Mouse (Mus musculus) embryo, embryonic 11.5 days (tissue): ENCODE results near the gene Sult1a1.
"Not testable (repeated sequence)": the region's sequence is repeated elsewhere in the genome, so short reads cannot be mapped to it uniquely, and the experiment has no call there.

Experiments
- DNase-seq: peaks from one replicate; pipeline ENCODE4 v3.0.0-alpha.2; 2012; ENCODE audit warnings: low read depth, low spot score

The Sult1a1 gene

DNA sequence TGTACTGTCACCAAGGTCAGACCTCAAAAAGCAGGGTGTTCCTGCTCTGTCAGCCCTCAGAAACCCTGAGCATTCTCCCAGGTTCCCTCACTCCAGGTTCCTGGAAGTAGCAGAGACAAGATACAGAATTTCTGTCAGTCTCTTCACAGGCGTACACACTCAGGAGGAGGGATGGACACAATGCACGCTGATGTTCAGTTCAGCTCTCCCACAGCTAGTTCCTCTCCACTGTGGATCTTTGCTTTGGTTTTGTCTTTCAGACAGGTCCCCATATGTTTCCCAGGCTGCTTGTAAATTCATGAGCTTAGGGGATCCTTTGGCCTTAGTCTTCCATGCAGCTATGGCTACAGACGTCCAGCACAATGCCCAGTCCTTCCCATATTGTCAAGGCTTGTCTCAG, 20.7 kb upstream of the Sult1a1 start:
- no peak for DNase-seq

DNA sequence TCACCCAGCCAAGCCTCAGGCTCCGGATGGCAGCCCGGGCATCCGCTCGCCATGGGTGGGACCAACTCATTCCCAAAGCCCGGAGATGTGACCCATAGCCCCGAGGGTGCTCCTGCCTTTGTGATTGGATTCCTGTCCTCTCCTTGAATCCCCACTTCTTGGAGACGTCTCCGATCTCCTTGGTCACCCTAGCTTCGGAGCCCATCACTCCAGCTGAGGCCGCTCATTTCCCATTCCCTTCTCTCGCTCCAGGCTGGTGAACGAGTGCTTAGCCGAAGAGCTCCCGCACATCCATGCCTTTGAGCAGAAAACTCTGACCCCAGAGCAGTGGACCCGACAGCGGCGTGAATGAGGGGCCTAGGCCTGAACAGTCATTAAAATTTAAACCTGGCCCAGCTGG, 20.1 kb upstream of the Sult1a1 start:
- DNase-seq: no peak

DNA sequence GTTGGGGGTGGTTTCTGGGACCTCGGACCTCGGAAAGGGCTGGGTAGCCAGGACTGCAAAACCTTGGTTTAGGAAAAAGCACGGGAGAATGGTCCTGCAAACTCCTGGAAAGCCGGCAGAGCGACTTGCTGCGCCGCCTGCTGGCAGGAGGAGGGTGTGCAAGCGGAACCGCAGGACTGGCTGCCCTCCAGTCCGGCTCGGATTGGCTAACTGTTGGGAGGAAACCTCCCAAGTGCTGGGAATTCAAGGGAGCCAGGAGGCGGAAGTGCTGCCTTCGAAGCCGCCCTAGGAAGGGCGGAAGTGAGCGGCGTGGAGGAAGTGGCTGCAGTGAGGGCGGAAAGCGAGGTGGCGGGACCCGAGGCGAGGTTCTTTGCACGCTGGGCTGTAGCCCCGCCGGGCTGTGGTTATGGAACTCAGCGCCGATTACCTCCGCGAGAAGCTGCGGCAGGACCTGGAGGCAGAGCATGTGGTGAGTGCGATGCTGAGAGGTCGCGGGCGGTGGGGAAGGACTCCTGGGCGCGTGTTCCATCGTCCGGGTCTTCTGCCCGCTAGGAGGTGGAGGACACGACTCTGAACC, 19.5 kb upstream of the Sult1a1 start, which contains the start of gene Slx1b:
Gene Slx1b (minus strand): TSS at position 154 of the 577 bp plus-strand sequence.
- peak; percentile 94 for DNase-seq

DNA sequence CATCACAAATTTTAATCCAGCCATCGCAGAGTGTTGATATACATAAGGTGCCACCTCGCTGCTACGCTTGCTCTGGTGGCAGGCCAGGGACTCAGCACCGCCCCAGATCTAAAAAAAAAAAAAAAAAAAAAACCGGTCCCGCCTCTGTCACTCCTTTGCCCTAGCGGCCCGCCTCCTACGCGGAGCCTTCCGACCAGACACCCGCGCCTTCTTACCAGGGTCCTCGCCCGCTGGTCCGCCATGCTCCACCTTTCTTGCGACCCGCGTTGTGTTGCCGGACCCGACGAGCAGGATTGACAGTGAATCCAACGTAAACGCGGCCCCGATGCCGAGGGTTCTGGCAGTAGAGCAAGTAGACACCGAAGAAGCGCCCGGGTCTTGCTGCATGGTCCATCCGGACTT, 19.0 kb upstream of the Sult1a1 start, which contains the start of gene Bola2:
Gene Bola2 (plus strand): TSS at position 192 of the 402 bp plus-strand sequence.
- DNase-seq: no peak

DNA sequence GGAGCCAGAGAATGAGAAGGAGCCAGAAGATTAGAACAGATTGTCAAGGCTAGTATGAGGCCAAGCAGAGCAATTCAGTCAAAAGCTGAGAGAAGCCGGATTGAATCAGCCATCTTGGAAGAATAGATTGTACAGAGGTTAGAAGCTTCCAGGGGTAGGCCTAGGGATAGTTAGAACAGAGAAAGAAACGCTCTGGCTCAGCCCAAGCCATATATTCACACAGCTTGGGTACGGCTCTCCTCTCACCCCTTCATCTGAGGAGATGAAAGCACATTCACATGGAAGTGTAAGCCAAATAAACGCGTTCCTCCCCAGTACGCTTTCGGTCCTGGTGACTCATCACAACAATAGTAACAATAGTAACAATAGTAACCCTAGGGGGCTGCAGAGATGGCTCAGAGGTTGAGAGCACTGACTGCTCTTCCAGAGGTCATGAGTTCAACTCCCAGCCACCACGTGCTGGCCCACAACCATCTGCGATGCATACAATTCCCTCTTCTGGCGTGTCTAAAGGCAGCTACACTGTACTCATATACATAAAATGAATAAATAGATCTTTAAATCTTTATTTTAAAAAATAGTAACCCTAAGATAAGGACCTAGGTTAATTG, 18.3 kb upstream of the Sult1a1 start:
- no peak for DNase-seq

DNA sequence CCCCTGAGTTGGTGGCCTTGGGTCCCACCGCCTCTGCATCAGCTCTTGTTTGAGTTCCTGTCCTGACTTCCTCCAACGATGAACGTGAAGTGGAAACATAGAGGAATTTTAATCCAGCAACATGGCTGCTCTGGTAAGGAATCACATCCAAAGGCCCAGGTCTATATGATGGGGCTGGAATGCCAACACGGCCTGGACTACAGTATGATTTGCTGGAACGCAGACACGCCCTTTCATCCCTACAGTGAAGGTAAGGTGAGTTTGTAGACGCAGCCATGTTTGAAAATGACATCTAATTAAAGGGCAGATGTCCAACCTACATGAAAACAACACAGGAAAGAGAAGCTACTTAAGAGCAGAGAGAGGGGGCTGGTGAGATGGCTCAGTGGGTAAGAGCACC, 17.5 kb upstream of the Sult1a1 start:
- DNase-seq: no peak

DNA sequence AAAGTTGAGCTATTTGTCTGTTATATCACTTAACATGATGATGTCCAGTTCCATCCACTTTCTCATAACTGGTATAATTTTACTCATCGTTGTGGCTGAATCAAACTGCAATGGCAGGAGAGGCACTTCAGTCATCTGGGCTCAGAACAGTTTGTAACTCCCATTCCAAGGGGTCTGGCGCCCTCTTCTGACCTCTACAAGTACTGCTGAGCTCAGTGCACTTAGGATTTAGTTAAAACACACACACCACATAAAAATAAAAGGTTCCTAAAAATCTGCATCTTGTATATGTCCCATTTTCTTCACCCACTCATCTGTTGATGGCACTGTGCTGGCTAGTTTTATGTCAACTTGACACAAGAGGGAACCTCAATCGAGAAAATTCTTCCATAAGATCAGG, 17.0 kb upstream of the Sult1a1 start:
- peak; percentile 63 for DNase-seq

DNA sequence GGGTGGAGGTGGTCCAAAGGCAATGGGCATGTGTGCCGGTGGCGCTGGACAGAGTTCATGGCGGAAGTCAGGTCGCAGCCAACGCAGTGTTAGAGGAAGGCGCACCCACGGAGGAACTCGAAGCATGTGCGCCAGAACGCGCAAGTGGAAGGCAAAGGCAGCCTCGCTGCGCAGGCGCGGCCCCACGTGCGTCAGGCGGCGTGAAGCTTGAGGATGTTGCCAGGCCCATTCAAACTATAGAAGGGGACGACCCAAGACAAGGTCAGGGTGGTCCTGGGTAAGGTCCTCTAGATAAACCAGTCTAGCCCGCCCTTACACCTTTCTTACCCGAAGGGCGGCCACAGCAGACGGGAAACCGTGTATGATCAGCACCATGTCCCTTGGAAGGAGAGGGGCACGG, 16.2 kb upstream of the Sult1a1 start:
- DNase-seq: no peak

DNA sequence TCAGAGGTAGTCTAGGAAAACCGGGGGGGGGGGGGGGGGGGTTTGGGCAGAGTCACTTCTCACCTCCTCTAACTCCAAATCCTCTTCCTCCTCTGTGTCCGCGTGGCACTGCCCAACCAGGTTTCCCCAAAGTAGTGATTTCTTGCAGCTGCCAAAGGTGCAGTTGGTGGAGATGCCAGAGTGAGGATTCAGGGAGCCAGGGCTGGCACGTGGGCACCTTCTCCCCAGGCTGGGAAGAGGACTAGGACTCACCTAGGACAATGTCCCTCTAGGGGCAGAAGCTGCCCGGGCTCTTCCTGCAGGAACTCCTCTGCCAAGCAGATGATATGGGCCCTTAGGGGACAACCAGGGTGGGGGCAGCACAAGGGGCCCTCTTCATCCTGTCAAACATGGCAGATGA, 15.4 kb upstream of the Sult1a1 start:
- no peak for DNase-seq

DNA sequence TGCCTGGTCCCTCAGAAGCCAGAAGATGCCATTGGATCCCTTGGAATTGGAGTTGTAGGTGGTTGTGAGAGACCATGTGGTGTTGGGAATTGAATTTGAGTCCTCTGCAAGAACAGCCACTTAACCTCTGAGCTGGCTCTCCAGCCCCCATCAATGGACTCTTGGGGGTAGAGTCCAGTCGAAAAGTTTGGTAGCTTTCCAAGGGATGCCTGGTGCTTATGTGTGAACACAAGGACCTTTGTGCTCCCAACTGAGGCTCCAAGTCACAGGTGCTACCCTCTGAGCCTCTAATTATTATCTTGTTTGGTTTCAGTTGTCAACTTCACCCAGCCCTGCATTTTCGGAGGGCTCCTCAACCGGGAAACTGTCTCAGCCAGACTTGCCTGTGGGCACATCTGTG, 14.5 kb upstream of the Sult1a1 start:
- DNase-seq: no peak

DNA sequence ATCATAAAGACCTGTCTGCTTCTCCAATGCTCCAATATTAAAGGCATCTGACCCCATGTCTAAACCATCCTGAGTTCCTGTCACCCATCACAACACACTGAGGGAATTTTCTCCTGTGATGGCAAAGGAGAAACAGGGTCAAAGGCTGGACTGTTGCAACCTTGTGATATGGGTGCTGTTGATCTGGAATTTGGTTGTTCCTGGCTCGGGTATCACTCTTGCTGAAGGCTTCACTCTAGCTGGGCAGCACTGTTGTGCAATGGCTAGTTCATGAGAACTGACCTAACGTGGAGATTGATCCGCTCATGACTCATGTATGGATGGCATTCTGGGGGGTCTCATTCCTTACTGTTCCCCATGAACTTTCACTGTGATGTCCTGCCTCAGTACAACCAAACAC, 12.8 kb upstream of the Sult1a1 start:
- DNase-seq: no peak

DNA sequence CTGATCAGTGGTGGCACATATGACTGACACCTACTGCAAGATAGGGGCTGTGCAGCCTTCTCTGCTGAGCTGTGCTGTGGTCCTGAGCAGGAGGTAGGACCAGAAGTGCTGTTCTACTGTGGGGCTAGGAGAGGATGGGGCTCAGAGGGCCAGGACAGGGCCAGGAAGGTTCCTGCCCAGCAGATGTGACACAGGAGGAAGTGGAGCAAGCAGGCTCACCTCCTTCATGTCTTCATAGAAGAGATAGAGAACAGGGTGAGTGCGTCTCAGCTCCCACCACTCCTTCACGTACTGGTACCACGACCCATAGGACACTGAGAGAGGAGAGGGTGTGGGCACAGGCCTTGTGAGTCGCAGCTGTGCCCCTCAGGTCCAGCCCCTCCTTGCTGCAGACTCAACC, 11.9 kb upstream of the Sult1a1 start:
- not testable (repeated sequence) for DNase-seq

DNA sequence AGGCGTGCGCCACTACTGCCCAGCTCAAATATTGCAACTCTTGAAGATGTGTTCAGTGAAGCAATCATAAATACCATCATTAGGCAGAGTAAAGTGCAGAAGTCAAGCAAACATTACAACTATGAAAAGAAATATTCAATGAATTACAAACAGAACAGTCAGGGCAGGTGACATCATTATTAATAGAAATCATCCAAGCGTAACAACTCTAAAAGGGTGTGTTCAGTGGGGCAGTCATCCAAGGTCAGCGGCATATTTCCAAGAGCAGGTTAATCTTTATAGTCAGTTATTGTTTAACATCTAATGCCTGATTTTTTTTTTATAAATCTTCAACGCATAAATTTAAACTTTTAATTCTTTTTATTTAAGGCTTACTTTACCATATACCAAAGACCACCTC, 5.0 kb upstream of the Sult1a1 start:
- no peak for DNase-seq

DNA sequence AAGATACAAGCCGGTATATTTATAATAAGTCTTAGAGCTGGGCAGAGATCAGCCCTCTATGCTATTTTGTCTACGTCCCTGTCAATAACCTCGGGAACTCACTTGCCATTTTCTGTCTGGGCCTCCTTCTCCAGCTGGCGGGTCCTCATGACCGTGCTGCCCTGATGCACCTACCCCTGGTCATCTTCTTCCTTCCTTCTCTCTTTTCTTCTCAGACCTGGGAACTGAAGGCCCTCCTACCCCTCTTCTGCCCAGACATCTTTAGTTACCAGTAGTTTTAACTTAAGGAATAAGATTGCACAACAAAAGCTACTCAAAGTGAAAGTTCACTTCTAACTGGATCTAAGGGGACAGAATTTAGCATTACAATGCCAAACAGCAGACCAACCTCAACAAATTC, 3.5 kb upstream of the Sult1a1 start:
- DNase-seq: no peak

DNA sequence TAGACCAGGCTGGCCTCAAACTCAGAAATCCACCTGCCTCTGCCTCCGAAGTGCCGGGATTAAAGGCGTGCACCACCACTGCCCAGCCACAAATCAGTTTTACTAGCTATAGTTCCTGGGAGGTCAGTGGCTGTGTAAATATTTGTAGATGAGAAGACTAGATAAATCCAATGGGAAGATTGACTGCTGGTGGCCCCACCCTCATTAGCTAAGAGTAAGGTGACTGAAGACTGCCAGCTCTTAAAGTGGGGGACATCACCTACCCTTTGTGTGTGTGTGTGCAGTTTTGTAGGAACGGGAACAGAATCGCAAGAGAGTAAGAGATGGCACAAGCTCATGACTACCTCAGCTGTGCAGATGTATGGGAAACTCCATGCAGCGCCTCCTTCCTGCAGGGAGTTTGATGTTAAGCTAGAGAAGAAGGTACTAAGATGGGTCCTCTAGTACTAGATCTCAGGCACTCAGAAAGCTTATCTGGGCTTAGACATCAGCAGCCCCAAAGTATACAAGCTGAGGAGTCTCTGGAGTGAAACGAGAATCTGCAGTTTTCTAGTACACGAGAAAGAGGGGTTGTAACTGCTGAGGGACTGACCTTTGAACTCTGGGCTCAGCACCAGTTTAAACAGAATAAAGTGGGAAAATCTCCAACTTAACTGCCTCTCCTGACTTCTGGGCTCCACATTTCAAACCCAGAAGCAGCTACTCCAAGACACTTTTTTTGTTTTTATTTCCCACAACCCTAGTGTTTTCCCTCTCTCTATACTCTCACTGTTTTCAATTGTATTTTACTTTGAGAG, 2.5 kb upstream of the Sult1a1 start:
- DNase-seq: no peak

DNA sequence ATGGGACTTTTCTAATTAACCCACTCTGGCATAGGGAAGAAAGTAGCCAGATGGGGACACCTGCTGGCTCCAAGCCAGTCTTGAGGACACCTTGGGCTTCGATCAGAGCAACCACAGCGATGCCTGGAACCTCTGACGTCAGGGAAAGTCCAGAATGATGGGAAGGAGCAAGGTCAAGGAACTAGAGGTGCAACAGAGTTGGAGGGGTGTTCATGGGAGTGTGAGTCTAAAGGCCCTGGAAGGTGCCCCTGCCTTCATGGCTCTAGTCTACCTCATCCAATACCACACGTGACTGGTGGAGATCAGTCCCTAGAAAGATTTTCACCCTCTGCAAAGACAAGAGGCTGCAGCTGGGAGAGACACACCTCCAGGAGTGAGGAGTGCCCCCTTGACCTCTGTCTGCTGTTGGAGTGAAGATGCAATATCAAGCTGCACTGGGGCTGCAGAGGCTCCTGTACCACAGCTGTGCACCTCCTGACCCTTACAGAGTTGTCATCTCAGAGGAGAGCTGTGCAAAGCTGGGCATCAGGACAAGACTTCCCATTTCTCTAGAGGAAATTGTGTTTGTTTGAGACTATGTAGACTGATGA, 494 bp upstream of the Sult1a1 start:
- no peak for DNase-seq

DNA sequence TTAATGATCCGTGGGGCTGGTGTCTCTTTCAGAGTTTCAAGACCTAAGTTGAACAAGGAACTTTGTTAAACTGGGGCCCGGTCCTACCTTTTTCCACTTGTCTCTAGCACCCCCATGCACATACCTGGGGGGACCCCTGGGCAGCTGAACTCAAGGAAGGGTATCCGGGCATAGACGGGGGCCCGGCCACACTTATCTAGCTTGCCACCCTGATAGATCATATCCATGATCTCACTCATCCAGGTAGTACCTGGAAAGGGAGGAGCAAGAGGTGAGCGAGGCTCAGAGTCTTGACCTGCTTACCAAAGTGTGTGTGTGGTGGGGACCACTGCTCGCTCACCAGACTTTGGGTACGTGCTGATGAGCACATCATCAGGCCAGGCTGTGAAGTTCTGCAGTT, 1.1 kb downstream of the Sult1a1 start:
- no peak for DNase-seq

DNA sequence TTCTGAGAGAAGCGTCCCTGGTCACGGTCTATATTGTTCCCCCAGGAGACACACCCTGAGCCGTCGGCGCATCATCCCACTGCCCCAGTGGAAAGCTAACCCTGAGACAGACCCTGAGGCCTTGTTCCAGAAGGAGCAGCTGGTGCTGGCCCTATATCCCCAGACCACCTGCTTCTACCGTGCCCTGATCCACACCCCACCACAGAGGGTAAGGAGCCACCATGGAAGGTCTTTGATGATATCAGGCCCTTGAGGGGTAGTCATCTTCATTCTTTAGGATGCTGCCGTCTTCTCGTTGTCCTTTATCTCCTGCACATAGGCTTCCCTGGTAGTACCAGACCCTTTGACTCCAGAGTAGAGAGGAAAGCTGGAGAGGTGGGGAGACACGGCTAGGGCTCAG, 4.1 kb downstream of the Sult1a1 start:
- no peak for DNase-seq

DNA sequence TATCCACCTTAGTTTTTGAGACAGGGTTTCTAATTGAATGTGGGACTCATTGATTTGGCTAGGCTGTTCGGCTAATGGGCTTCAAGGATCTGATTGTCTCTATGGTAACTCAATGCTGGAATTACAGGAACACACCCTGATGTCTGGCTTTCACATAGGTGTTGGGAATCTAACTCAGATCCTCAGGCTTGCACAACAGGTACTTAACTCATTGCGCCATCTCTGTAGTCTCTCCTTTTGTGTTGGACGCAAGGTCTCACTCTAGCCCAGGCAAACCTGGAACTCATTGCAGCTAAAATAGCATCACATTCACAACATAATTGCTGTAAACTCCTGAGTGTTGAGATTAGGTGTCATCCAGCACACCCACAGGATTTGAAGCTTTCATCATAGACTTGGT, 6.1 kb downstream of the Sult1a1 start:
- DNase-seq: no peak

DNA sequence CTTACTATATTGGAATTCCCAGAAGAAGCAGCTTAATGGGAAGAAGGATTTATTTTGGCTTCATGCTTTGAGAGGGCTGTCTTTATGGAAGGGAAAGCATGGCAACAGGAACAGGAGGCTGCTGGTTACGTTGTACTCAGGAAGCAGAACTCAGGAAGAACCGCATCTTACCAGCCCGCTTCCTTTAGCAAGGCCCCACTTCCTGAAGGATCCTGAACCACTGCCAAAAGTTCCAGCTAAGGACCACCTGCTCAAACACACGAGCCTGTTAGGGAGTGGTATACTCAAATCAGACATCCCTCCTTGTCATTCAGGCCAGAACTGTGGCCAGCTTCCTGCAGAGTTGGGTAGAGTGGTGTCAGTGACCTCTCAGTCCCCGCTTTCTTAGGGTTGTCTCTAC, 7.8 kb downstream of the Sult1a1 start:
- DNase-seq: no peak

DNA sequence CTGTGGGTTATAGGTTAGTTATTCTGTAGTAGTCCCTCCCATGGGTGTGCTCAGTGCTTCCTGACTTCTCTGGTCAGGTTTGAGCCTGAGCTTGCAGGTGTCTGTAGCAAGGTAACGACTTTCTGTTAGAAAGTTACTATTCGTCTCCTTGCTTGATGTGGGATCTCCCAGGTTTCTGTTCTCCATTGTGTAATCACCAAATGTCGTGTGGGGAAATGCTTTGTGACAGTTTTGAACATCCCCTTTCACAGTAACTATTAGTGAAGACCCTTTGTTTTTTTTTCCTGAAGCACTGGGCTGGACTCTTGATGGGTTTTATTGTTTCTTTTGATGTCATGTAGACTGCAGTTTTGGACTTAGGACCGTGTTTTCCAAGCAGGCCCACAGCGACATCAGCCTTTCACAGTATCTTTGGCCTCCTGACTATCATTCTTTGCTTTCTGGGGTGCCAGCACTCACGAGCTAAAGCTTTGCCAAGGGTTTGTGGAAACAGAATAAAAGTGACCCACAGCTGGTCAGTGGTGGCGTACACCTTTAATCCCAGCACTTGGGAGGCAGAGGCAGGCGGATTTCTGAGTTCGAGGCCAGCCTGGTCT, 8.6 kb downstream of the Sult1a1 start:
- no peak for DNase-seq

DNA sequence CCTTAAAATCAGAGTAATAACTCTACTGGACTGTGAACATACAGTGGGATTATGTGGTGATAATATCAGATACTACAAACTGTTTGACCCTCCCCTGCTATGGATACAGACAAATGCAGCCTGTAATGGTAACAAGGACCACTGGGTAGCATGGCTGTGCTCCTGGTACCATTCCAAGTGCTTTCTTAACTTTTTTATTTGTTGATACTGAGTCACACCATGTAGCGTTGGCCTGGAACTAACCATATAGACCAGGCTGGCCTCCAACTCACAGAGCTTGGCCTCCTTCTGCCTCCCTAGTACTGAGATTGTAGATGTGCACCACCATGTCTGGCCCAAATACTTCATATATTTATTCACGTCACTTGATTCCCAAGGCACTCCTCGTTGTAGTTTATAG, 11.0 kb downstream of the Sult1a1 start:
- DNase-seq: no peak
